Mouse (Mus musculus): ENCODE measurements around the gene Cep41. TPM values are rescaled to one million over a fixed set of nuclear protein-coding genes. Genes with fewer than 3 reads are reported as not detected.

Cep41 gene
- polyA plus RNA-seq, 1 experiment from 2014 or later, result 10.9 TPM

DNA sequence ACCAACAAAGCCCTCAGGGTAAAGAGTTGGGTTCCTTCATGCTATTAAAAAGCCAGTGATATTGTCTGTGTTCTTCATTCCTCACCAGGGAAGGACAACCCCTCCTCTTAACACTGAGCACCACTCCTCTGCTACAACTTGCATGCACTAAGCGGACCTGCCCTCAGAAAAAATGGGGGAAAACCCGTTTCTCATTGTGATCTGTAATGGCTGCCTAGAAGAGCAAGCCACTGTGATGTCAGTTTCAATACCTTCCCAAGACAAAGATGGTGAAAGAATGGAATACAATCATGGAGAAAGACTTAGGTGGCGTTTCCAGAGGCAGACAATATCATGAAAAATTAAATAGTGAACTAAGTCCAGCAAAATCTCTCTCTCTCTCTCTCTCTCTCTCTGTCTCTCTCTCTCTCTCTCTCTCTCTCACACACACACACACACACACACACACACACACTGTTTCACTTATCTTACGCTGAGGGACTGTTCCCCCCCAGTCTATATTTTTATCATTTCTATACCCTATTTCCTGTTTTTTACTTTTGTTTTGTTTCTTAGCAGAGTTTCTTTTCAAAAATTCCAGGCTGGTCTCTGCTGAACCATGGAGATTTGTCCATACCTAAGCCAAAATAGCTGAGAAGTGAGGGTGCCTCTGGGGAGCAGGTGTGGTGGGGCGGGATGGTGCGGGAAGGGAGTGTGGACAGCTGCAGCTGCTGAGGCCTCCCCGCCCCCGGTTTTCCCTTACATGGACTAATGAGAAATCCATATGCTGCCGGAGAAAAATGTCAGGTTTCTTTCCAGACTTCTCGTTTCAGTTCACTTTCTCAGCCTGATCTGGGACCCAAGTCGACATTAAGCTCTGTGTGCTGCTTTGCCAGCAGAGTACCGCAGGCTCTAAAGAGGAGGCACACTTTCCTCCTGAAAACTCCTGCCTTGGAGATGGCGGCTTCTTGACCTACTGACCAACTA, 11.3 kb downstream of the Cep41 start:
- no peaks in the 10 kb centered on the region for H3K36me3 ChIP-seq (ENCODE audit: control insufficient read depth, insufficient read depth, low read length)
- H3K9ac ChIP-seq (ENCODE audit: low read depth, low read length), result no peak overlapping the region
- H3K27ac ChIP-seq (ENCODE audit: low read depth, low read length), result peak overlapping the region; percentile 62
- H3K4me1 ChIP-seq (ENCODE audit: control insufficient read depth, insufficient read depth, low read length), result peaks cover 16% of the 10 kb centered on the region
- H3K9me3 ChIP-seq (replicated peaks; ENCODE audit: control insufficient read depth, low read length), result no peaks in the 10 kb centered on the region
- 55% methylated on average over 13 of the region's 13 CpGs for WGBS (ENCODE audit: insufficient replicate concordance)
- no peak overlapping the region for H3K4me2 ChIP-seq
- H3K27me3 ChIP-seq (ENCODE audit: control insufficient read depth, insufficient read depth, low read length), result no peaks in the 10 kb centered on the region
- no peak overlapping the region for H3K4me3 ChIP-seq (ENCODE audit: low read depth, low read length)
- ATAC-seq (replicated peaks; ENCODE audit: insufficient number of reproducible peaks, low FRiP score, low TSS enrichment), result no peak; the same call in 1 of the 2 replicates

DNA sequence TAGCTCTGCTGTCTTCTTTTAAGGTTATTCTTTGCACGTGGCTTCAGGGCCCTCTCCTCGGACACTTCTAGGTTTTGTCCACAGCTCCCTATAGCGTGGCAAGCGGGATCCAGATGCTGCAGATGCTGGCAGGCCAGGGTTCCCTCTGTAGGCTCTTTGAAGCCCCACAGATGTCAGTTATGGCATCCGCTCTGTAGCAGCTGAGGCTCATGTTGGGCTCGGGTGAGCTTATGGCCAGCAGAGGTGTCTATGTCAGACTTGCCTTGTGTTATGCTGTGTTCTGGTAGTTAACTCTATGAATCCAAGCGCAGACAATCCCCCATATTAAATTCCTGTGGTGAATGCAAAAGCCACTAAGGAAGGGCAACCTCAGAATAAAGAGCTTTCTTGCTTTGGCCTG, 13.1 kb downstream of the Cep41 start:
- Histone ChIP-seq H3K4me3 (ENCODE audit: low read depth, low read length) (no peak overlapping the region), H3K27ac (ENCODE audit: low read depth, low read length) (no peak overlapping the region), H3K4me2 (no peak overlapping the region), H3K9me3 (replicated peaks; ENCODE audit: control insufficient read depth, low read length) (no peaks in the 10 kb centered on the region), H3K36me3 (ENCODE audit: control insufficient read depth, insufficient read depth, low read length) (no peaks in the 10 kb centered on the region), H3K9ac (ENCODE audit: low read depth, low read length) (no peak overlapping the region), H3K4me1 (ENCODE audit: control insufficient read depth, insufficient read depth, low read length) (peaks cover 21% of the 10 kb centered on the region), H3K27me3 (ENCODE audit: control insufficient read depth, insufficient read depth, low read length) (no peaks in the 10 kb centered on the region)
- no peak for ATAC-seq (replicated peaks; ENCODE audit: insufficient number of reproducible peaks, low FRiP score, low TSS enrichment)
- 68% methylated on average over 7 of the region's 7 CpGs for WGBS (ENCODE audit: insufficient replicate concordance)

DNA sequence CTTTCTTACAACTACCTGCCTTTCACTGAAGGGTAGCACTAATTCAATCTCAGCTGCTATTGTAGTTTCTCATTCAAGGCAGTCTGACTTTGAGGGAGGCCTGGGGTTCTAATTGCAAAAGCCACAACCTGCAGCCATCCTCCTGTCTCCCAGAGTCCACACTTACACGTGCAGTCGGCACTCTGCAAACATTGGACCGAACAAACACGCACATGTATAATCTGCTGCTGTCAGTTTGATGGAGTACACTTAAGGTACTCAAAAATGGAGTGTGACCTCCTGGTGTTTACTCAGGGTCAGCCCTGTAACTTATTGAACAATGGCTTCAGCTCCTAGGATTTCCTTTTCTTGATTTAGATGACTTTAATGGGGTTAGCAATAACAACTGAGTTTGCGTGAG, 14.0 kb downstream of the Cep41 start:
- no peak overlapping the region for H3K4me2 ChIP-seq
- 40% methylated on average over 5 of the region's 5 CpGs for WGBS (ENCODE audit: insufficient replicate concordance)
- H3K27ac ChIP-seq (ENCODE audit: low read depth, low read length), result no peak overlapping the region

DNA sequence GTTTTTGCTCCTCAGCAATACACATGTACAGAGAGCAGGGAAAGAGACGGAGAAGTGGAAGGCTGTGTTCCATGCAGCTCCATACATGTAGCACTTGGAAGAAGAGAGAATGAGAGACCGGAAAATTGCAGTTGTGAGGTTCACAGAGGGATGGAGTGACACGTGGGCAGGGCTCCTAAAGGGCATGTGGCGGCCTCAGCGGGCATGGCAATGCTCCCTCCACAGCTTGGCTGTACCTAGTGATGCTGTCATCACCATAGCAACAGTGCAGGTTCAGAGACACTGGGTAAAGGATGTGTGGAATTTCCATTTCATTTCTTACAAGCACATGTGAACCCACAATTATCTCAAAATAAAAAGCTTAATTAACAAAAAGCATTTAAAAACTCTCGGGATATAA, 15.1 kb downstream of the Cep41 start:
- H3K4me1 ChIP-seq (ENCODE audit: control insufficient read depth, insufficient read depth, low read length), result peaks cover 38% of the 10 kb centered on the region
- WGBS (ENCODE audit: insufficient replicate concordance), result 81% methylated on average over 6 of the region's 6 CpGs
- no peak overlapping the region for H3K4me3 ChIP-seq (ENCODE audit: low read depth, low read length)
- H3K27ac ChIP-seq (ENCODE audit: low read depth, low read length), result 0 out of 2 replicates have a peak overlapping the region, but pooled peaks have one; percentile 4
- no peak overlapping the region for H3K9ac ChIP-seq (ENCODE audit: low read depth, low read length)
- H3K27me3 ChIP-seq (ENCODE audit: control insufficient read depth, insufficient read depth, low read length), result no peaks in the 10 kb centered on the region
- H3K4me2 ChIP-seq, result no peak overlapping the region
- H3K9me3 ChIP-seq (replicated peaks; ENCODE audit: control insufficient read depth, low read length), result no peaks in the 10 kb centered on the region
- no peaks in the 10 kb centered on the region for H3K36me3 ChIP-seq (ENCODE audit: control insufficient read depth, insufficient read depth, low read length)
- ATAC-seq (replicated peaks; ENCODE audit: insufficient number of reproducible peaks, low FRiP score, low TSS enrichment), result no peak

More for the DNA sequence above, 14.0 kb downstream of the Cep41 start:
- Histone ChIP-seq H3K4me3 (ENCODE audit: low read depth, low read length) (no peak overlapping the region), H3K4me1 (ENCODE audit: control insufficient read depth, insufficient read depth, low read length) (peaks cover 28% of the 10 kb centered on the region), H3K36me3 (ENCODE audit: control insufficient read depth, insufficient read depth, low read length) (no peaks in the 10 kb centered on the region), H3K27me3 (ENCODE audit: control insufficient read depth, insufficient read depth, low read length) (no peaks in the 10 kb centered on the region), H3K9me3 (replicated peaks; ENCODE audit: control insufficient read depth, low read length) (no peaks in the 10 kb centered on the region), H3K9ac (ENCODE audit: low read depth, low read length) (no peak overlapping the region)
- no peak for ATAC-seq (replicated peaks; ENCODE audit: insufficient number of reproducible peaks, low FRiP score, low TSS enrichment)

DNA sequence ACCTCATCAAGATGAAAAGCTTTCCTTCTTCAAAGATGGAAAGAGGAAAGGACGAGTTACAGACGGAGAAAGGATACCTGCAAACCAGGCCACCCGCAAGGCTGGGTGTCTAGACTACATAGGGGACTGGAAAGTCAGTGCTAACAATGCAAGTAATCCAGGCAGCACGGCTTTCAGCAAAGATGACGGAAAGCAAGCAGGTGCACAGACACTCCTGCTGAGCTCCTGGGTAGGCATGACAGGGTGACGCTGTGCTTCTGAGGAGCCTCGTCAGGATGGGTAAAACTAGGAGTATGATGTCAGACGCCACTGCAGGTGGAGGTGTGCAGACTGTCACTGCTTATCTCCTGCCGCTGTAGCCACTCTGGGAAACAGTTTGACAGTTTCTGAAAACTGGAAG, 16.0 kb downstream of the Cep41 start:
- no peaks in the 10 kb centered on the region for H3K27me3 ChIP-seq (ENCODE audit: control insufficient read depth, insufficient read depth, low read length)
- no peaks in the 10 kb centered on the region for H3K36me3 ChIP-seq (ENCODE audit: control insufficient read depth, insufficient read depth, low read length)
- ATAC-seq (replicated peaks; ENCODE audit: insufficient number of reproducible peaks, low FRiP score, low TSS enrichment), result no peak
- peaks cover 40% of the 10 kb centered on the region for H3K4me1 ChIP-seq (ENCODE audit: control insufficient read depth, insufficient read depth, low read length)
- no peak overlapping the region for H3K27ac ChIP-seq (ENCODE audit: low read depth, low read length)
- no peak overlapping the region for H3K4me2 ChIP-seq
- H3K9me3 ChIP-seq (replicated peaks; ENCODE audit: control insufficient read depth, low read length), result no peaks in the 10 kb centered on the region
- no peak overlapping the region for H3K4me3 ChIP-seq (ENCODE audit: low read depth, low read length)
- H3K9ac ChIP-seq (ENCODE audit: low read depth, low read length), result no peak overlapping the region
- WGBS (ENCODE audit: insufficient replicate concordance), result 63% methylated on average over 9 of the region's 9 CpGs

DNA sequence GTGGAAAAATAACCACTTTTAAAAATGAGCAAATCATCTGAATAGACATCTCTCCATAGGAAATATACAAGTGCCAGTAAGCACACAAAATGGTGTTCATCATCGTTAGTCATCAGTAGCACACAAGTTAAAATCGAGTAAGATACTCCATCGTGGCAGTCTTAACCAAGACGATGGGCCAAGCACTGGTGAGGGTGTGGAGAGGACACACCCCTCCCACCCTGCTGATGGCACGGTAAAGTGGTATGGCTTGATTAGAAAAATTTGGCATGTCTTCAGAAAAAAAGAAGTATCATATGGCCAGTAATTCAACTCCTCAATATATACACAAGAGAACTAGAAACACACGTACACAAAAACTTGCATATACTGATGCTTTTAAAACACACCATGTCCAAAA, 17.0 kb downstream of the Cep41 start:
- no peaks in the 10 kb centered on the region for H3K27me3 ChIP-seq (ENCODE audit: control insufficient read depth, insufficient read depth, low read length)
- H3K4me3 ChIP-seq (ENCODE audit: low read depth, low read length), result no peak overlapping the region
- H3K4me1 ChIP-seq (ENCODE audit: control insufficient read depth, insufficient read depth, low read length), result peaks cover 39% of the 10 kb centered on the region
- H3K36me3 ChIP-seq (ENCODE audit: control insufficient read depth, insufficient read depth, low read length), result no peaks in the 10 kb centered on the region
- no peaks in the 10 kb centered on the region for H3K9me3 ChIP-seq (replicated peaks; ENCODE audit: control insufficient read depth, low read length)
- no peak overlapping the region for H3K4me2 ChIP-seq
- 80% methylated on average over 6 of the region's 6 CpGs for WGBS (ENCODE audit: insufficient replicate concordance)
- no peak overlapping the region for H3K27ac ChIP-seq (ENCODE audit: low read depth, low read length)
- no peak overlapping the region for H3K9ac ChIP-seq (ENCODE audit: low read depth, low read length)
- no peak for ATAC-seq (replicated peaks; ENCODE audit: insufficient number of reproducible peaks, low FRiP score, low TSS enrichment)

DNA sequence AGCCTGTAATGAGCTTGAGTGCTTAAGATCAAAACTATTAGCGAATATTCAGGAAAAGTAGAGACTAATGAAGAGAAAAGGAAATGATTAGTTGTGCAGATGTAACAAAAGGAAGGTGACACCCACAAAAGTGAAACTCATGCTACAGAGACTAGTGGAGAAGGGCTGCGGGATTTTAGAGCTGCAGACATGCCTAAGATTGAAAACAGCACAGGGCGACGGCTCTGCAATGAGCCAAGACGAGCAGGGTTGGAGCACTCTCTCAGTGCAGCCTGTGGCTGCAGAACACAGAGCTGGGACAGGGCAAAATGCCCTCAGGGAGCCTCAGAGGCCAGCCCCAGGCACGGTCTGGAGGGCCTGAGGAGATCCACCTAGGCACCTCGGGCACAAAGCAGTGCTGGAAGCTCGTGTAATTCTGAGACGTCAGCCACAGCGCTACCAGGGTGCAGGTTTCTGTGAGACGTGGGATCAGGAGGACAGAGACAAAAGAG, 18.2 kb downstream of the Cep41 start:
- ATAC-seq (replicated peaks; ENCODE audit: insufficient number of reproducible peaks, low FRiP score, low TSS enrichment), result no peak

DNA sequence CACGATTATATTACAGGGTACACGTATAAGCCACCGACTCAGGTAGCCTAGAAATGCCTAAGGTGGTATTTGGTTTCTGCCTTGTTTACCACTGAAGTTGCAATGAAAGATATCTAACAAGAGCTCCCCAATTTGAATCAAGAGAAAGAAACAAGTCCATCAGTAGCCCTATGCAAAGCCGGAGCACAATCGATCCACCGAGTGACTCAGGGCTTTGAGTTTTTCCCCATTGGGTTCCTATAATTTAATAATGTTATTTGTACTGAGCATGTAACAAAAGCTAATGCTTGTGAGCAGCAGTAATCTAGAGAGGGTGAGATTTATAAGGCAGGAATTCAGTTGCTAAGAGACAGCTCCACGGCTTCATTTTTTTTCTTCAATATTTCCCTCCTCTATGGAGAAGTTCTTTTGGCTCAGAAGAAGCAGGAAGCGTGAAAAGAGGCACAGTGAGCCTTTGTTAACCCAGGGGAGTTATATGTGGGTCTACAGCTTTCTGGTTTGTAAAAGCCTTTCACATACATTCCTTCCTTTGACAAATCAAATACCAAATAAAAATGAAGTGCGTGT, 18.8 kb downstream of the Cep41 start:
- Histone ChIP-seq H3K4me2 (no peak overlapping the region), H3K9ac (ENCODE audit: low read depth, low read length) (no peak overlapping the region), H3K27ac (ENCODE audit: low read depth, low read length) (peak overlapping the region; percentile 81), H3K9me3 (replicated peaks; ENCODE audit: control insufficient read depth, low read length) (no peaks in the 10 kb centered on the region), H3K36me3 (ENCODE audit: control insufficient read depth, insufficient read depth, low read length) (no peaks in the 10 kb centered on the region), H3K4me1 (ENCODE audit: control insufficient read depth, insufficient read depth, low read length) (peaks cover 39% of the 10 kb centered on the region), H3K27me3 (ENCODE audit: control insufficient read depth, insufficient read depth, low read length) (no peaks in the 10 kb centered on the region), H3K4me3 (ENCODE audit: low read depth, low read length) (no peak overlapping the region)
- ATAC-seq (replicated peaks; ENCODE audit: insufficient number of reproducible peaks, low FRiP score, low TSS enrichment), result no peak
- WGBS (ENCODE audit: insufficient replicate concordance), result 66% methylated on average over 9 of the region's 9 CpGs

More for the DNA sequence above, 18.2 kb downstream of the Cep41 start:
- peak overlapping the region; percentile 14 for H3K4me2 ChIP-seq
- H3K9me3 ChIP-seq (replicated peaks; ENCODE audit: control insufficient read depth, low read length), result no peaks in the 10 kb centered on the region
- WGBS (ENCODE audit: insufficient replicate concordance), result 26% methylated on average over 11 of the region's 11 CpGs
- peak overlapping the region; percentile 81 for H3K27ac ChIP-seq (ENCODE audit: low read depth, low read length)
- peak overlapping the region; percentile 6 for H3K9ac ChIP-seq (ENCODE audit: low read depth, low read length)
- no peaks in the 10 kb centered on the region for H3K36me3 ChIP-seq (ENCODE audit: control insufficient read depth, insufficient read depth, low read length)
- peaks cover 39% of the 10 kb centered on the region for H3K4me1 ChIP-seq (ENCODE audit: control insufficient read depth, insufficient read depth, low read length)
- no peak overlapping the region for H3K4me3 ChIP-seq (ENCODE audit: low read depth, low read length)
- H3K27me3 ChIP-seq (ENCODE audit: control insufficient read depth, insufficient read depth, low read length), result no peaks in the 10 kb centered on the region
